Mouse (Mus musculus) neural tube, embryonic 13.5 days (tissue): ENCODE measurements around the gene Mok. TPM values are rescaled to one million over a fixed set of nuclear protein-coding genes. Genes with fewer than 3 reads are reported as not detected.

ENCODE experiments used
- ATAC-seq: fragments of 200-750 bp; cut with Nextera tagmentation; 2 replicates; pipeline ENCODE4 v1.8.0; 2017; ENCODE audit warnings: low read depth, mild to moderate bottlenecking, moderate TSS enrichment, moderate library complexity
- H3K27ac ChIP-seq: fragments of 300-500 bp; sonication (generic); replicated peaks from 2 replicates; pipeline ENCODE4 v1.5.1; 2015; ENCODE audit warnings: moderate library complexity, mild to moderate bottlenecking, inconsistent platforms
- H3K27me3 ChIP-seq: fragments of 300-500 bp; sonication (generic); 2 replicates; pipeline ENCODE4 v1.6.1; 2015; ENCODE audit warnings: mild to moderate bottlenecking, inconsistent platforms
- H3K36me3 ChIP-seq: fragments of 300-500 bp; sonication (generic); 2 replicates; pipeline ENCODE4 v1.6.1; 2015; ENCODE audit warnings: mild to moderate bottlenecking, inconsistent platforms
- H3K4me1 ChIP-seq: fragments of 300-500 bp; sonication (generic); replicated peaks from 2 replicates; pipeline ENCODE4 v1.6.1; 2015; ENCODE audit warnings: inconsistent platforms
- H3K4me2 ChIP-seq: fragments of 300-500 bp; sonication (generic); 2 replicates; pipeline ENCODE4 v1.6.1; 2015; ENCODE audit warnings: inconsistent platforms, mild to moderate bottlenecking, moderate library complexity
- H3K4me3 ChIP-seq: fragments of 300-500 bp; sonication (generic); 2 replicates; pipeline ENCODE4 v1.5.1; 2015; ENCODE audit warnings: mild to moderate bottlenecking, inconsistent platforms
- H3K9ac ChIP-seq: fragments of 300-500 bp; sonication (generic); 2 replicates; pipeline ENCODE4 v1.6.1; 2015; ENCODE audit warnings: moderate library complexity, mild to moderate bottlenecking, inconsistent platforms
- H3K9me3 ChIP-seq: fragments of 300-500 bp; sonication (generic); 2 replicates; pipeline ENCODE4 v1.6.1; 2016; ENCODE audit warnings: inconsistent platforms
- WGBS: fragments of 180-500 bp; shearing (Covaris S2); methylation state at CpG from one replicate; pipeline ENCODE4 v1.1.7; 2015; 5-methylcytosine and 5-hydroxymethylcytosine counted together
- polyA plus RNA-seq: library from polyadenylated mRNA; unstranded; fragments of >200 nt; fragmentation: Nextera tagmentation; extraction: Ambion mirVana; gene quantifications from 2 replicates; pipeline ENCODE4 v1.2.1, GENCODE M21; 2015

Gene Mok
- polyA plus RNA-seq, 1 experiment from 2014 or later = 10.8 TPM

GRCm38 (mm10) chr12:110844227-110845130 lies 3.7 kb upstream of the Mok start:
- Histone ChIP-seq H3K4me2 (peak overlapping the region; percentile 60), H3K4me1 (peaks cover 36% of the 10 kb centered on the region), H3K9ac (peak overlapping the region; percentile 65), H3K36me3 (no peaks in the 10 kb centered on the region), H3K4me3 (peak overlapping the region; percentile 44), H3K9me3 (no peaks in the 10 kb centered on the region), H3K27me3 (peaks cover 34% of the 10 kb centered on the region), H3K27ac (0 out of 2 replicates have a peak overlapping the region, but pooled peaks have one; percentile 18)
- no peak for ATAC-seq
- 1% methylated on average over 42 of the region's 42 CpGs for WGBS

GRCm38 (mm10) chr12:110843194-110844048 lies 2.7 kb upstream of the Mok start:
- Histone ChIP-seq H3K4me2 (peak overlapping the region; percentile 60), H3K36me3 (no peaks in the 10 kb centered on the region), H3K4me3 (peak overlapping the region; percentile 44), H3K4me1 (peaks cover 36% of the 10 kb centered on the region), H3K9ac (peak overlapping the region; percentile 65), H3K27ac (no peak overlapping the region), H3K27me3 (peaks cover 34% of the 10 kb centered on the region), H3K9me3 (no peaks in the 10 kb centered on the region)
- WGBS = 19% methylated on average over 32 of the region's 32 CpGs
- ATAC-seq = no peak; the same call in 1 of the 2 replicates

- 72% methylated on average over 5 of the region's 5 CpGs for WGBS
Measured at GRCm38 (mm10) chr12:110841731-110842493, 1.2 kb upstream of the Mok start.

GRCm38 (mm10) chr12:110837850-110838249 lies 2.9 kb downstream of the Mok start:
- Histone ChIP-seq H3K4me1 (peaks cover 32% of the 10 kb centered on the region), H3K9ac (no peak overlapping the region), H3K4me2 (no peak overlapping the region), H3K4me3 (no peak overlapping the region), H3K27me3 (no peaks in the 10 kb centered on the region), H3K9me3 (no peaks in the 10 kb centered on the region), H3K36me3 (no peaks in the 10 kb centered on the region), H3K27ac (no peak overlapping the region; the same call in 1 of the 2 replicates)
- WGBS = 83% methylated on average over 8 of the region's 8 CpGs
- no peak for ATAC-seq

More at GRCm38 (mm10) chr12:110841731-110842493, 1.2 kb upstream of the Mok start:
- Histone ChIP-seq H3K27ac (no peak overlapping the region), H3K4me2 (no peak overlapping the region), H3K27me3 (peaks cover 29% of the 10 kb centered on the region), H3K9ac (no peak overlapping the region), H3K9me3 (no peaks in the 10 kb centered on the region), H3K36me3 (no peaks in the 10 kb centered on the region), H3K4me1 (peaks cover 44% of the 10 kb centered on the region), H3K4me3 (no peak overlapping the region)
- no peak for ATAC-seq

- Histone ChIP-seq H3K4me2 (peak overlapping the region; percentile 34), H3K4me3 (no peak overlapping the region), H3K9me3 (no peaks in the 10 kb centered on the region), H3K36me3 (no peaks in the 10 kb centered on the region), H3K4me1 (peaks cover 32% of the 10 kb centered on the region), H3K9ac (peak overlapping the region; percentile 2; the same call in 1 of the 2 replicates), H3K27ac (peak overlapping the region; percentile 84), H3K27me3 (no peaks in the 10 kb centered on the region)
- 27% methylated on average over 5 of the region's 5 CpGs for WGBS
- no peak for ATAC-seq
Measured at GRCm38 (mm10) chr12:110837192-110837841, 3.4 kb downstream of the Mok start.

- Histone ChIP-seq H3K36me3 (no peaks in the 10 kb centered on the region), H3K9me3 (no peaks in the 10 kb centered on the region), H3K27me3 (no peaks in the 10 kb centered on the region), H3K4me1 (peaks cover 32% of the 10 kb centered on the region), H3K4me2 (peak overlapping the region; percentile 34), H3K4me3 (no peak overlapping the region), H3K27ac (peak overlapping the region; percentile 84), H3K9ac (peak overlapping the region; percentile 2; the same call in 1 of the 2 replicates)
- WGBS = 38% methylated on average over 6 of the region's 6 CpGs
- ATAC-seq = no peak
Measured at GRCm38 (mm10) chr12:110836729-110837128, 4.0 kb downstream of the Mok start.

- Histone ChIP-seq H3K27me3 (no peaks in the 10 kb centered on the region), H3K4me3 (no peak overlapping the region), H3K36me3 (no peaks in the 10 kb centered on the region), H3K4me1 (peaks cover 30% of the 10 kb centered on the region), H3K27ac (no peak overlapping the region), H3K9me3 (no peaks in the 10 kb centered on the region), H3K9ac (no peak overlapping the region), H3K4me2 (no peak overlapping the region)
- ATAC-seq = no peak
- WGBS = 99% methylated on average over 3 of the region's 3 CpGs
Measured at GRCm38 (mm10) chr12:110835182-110835581, 5.6 kb downstream of the Mok start.

- no peak for ATAC-seq
- Histone ChIP-seq H3K36me3 (no peaks in the 10 kb centered on the region), H3K27me3 (no peaks in the 10 kb centered on the region), H3K4me1 (0 out of 2 replicates have a peak, but pooled peaks cover 4% of the 10 kb centered on the region), H3K27ac (no peak overlapping the region), H3K4me3 (no peak overlapping the region), H3K9me3 (no peaks in the 10 kb centered on the region), H3K4me2 (no peak overlapping the region), H3K9ac (no peak overlapping the region)
- 86% methylated on average over 9 of the region's 11 CpGs for WGBS
Measured at GRCm38 (mm10) chr12:110830293-110831024, 10.3 kb downstream of the Mok start.

GRCm38 (mm10) chr12:110828908-110829307 lies 11.8 kb downstream of the Mok start:
- H3K27me3 ChIP-seq = no peaks in the 10 kb centered on the region
- no peak overlapping the region for H3K9ac ChIP-seq
- no peaks in the 10 kb centered on the region for H3K36me3 ChIP-seq
- H3K4me1 ChIP-seq = no peaks in the 10 kb centered on the region
- H3K4me2 ChIP-seq = no peak overlapping the region
- no peak overlapping the region for H3K27ac ChIP-seq
- 94% methylated on average over 4 of the region's 4 CpGs for WGBS
- H3K4me3 ChIP-seq = no peak overlapping the region
- H3K9me3 ChIP-seq = no peaks in the 10 kb centered on the region
- no peak for ATAC-seq

- H3K9ac ChIP-seq = no peak overlapping the region
- 88% methylated on average over 7 of the region's 7 CpGs for WGBS
- no peaks in the 10 kb centered on the region for H3K4me1 ChIP-seq
- no peaks in the 10 kb centered on the region for H3K36me3 ChIP-seq
- H3K4me3 ChIP-seq = no peak overlapping the region
- H3K9me3 ChIP-seq = no peaks in the 10 kb centered on the region
- no peak overlapping the region for H3K4me2 ChIP-seq
- ATAC-seq = no peak
- no peak overlapping the region for H3K27ac ChIP-seq
- no peaks in the 10 kb centered on the region for H3K27me3 ChIP-seq
Measured at GRCm38 (mm10) chr12:110822366-110822765, 18.4 kb downstream of the Mok start.
